Mouse (Mus musculus): ENCODE measurements around the gene Npb.

Gene Npb

GRCm38 (mm10) chr11:120631726-120632448 is 23.6 kb downstream of the Npb start:
- peak in 1 of 2 experiments; percentile 13 for DNase-seq (ENCODE audit: low spot score in 2 of 2)

GRCm38 (mm10) chr11:120632559-120633519 is 24.6 kb downstream of the Npb start:
- peak; percentile 26 to 54 for DNase-seq (ENCODE audit: low spot score in 2 of 2)

GRCm38 (mm10) chr11:120633520-120634343 is 25.5 kb downstream of the Npb start, which contains the start of gene Mafg:
Gene Mafg (minus strand): TSS chr11:120633600.
- DNase-seq (ENCODE audit: low spot score in 2 of 2): peak; percentile 87 to 92

- no peak for DNase-seq (ENCODE audit: low spot score in 2 of 2)
Observed at GRCm38 (mm10) chr11:120634810-120635209, 26.5 kb downstream of the Npb start.

- DNase-seq (ENCODE audit: low spot score in 2 of 2): no peak
Observed at GRCm38 (mm10) chr11:120641255-120641654, 33.0 kb downstream of the Npb start.

- no peak for DNase-seq (ENCODE audit: low spot score in 2 of 2)
Observed at GRCm38 (mm10) chr11:120641869-120642268, 33.6 kb downstream of the Npb start.

- no peak for DNase-seq (ENCODE audit: low spot score in 2 of 2)
Observed at GRCm38 (mm10) chr11:120642939-120643600, 34.8 kb downstream of the Npb start.

DNA sequence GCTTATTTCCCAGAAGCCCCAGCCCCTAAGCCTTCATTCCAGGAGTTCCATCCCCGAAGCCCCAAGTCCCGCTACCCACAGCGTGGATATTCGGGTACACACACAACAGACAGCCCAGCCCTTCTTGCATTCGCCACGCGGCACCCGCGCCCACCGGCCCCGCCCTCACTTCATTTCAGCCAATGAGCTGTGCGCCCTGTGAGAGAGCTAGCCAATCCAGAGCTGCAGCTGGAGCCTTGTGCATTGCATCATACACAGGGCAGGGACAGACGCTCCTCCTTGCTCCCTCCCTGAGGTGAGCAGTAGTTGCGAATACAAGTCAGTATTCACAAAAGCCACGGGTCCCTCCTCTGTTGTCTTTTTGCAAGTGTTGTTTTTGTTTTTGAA is 35.3 kb downstream of the Npb start, which contains the start of gene Pycr1:
Gene Pycr1 (minus strand): TSS at position 169 of the 387 bp plus-strand sequence.
- peak; percentile 82 to 92 for DNase-seq (ENCODE audit: low spot score in 2 of 2)

- DNase-seq (ENCODE audit: low spot score in 2 of 2): no peak
Observed at GRCm38 (mm10) chr11:120647047-120647830, 39.0 kb downstream of the Npb start.

DNA sequence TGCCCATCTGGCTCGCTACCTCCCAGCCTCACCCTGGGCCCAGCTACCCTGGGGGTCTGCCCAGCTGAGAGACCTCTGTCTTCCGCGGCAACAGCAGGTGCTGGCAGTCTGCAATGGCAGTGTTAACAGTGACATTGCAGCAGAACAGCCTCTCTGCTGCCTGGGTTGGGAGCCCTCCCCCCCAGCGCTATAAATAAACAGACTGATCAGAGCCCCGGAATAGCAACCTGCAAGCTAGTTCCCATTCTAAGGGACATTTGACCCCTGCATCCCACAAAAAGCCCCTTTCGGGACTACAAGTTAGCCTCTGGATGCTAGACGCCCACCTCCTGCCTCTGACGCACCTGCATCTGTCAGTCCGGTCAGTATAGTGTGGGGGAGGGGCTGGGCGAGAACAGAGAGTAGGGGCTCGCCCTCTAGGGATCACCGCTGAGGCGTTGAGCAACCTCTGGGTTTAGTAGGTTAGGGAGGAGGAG is 39.8 kb downstream of the Npb start, which contains the start of gene Myadml2:
Gene Myadml2 (minus strand): TSS at position 158 of the 476 bp plus-strand sequence.
- no peak for DNase-seq (ENCODE audit: low spot score in 2 of 2)

GRCm38 (mm10) chr11:120651872-120652271 is 43.6 kb downstream of the Npb start:
- no peak for DNase-seq (ENCODE audit: low spot score in 2 of 2)

GRCm38 (mm10) chr11:120654741-120655140 is 46.5 kb downstream of the Npb start:
- no peak for DNase-seq (ENCODE audit: low spot score in 2 of 2)

DNA sequence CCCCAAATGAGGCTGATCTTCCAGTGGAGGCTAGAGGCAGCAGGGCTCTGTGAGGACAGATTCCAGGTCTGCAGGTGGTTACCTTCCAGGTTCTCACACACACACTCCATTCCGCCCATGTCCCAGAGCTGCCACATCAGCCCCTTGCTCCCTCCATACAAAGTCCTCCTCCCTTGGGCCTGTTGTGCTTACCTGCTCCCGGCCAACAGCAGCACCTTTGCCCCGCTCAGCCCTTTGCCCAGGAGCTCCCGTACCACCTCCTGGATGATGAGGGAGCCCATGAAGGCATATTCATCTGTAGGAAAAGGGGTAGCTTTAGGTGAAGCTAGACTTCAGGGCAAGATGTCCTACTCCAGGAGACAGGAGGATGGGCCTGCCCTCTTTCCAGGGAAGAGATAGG is 49.0 kb downstream of the Npb start:
- no peak for DNase-seq (ENCODE audit: low spot score in 2 of 2)
